Mouse (Mus musculus) lung, postnatal 0 days (tissue): ENCODE results near the gene Opcml. TPM values are rescaled to one million over a fixed set of nuclear protein-coding genes. Genes with fewer than 3 reads are reported as not detected.

Experiments
- ATAC-seq: fragments of 200-750 bp; cut with Nextera tagmentation; 2 replicates; pipeline ENCODE4 v1.8.0; 2017; ENCODE audit warnings: moderate library complexity
- DNase-seq: peaks from one replicate; pipeline ENCODE4 v3.0.0-alpha.2; 2016; ENCODE audit warnings: low spot score
- H3K27ac ChIP-seq: fragments of 300-500 bp; sonication (generic); 2 replicates; pipeline ENCODE4 v1.5.1; 2014; ENCODE audit warnings: antibody characterized with exemption, mild to moderate bottlenecking, low read length, mixed read lengths
- H3K27me3 ChIP-seq: fragments of 300-500 bp; sonication (generic); replicated peaks from 2 replicates; pipeline ENCODE4 v1.6.1; 2014; ENCODE audit warnings: low read length, mixed read lengths; ENCODE audit not compliant: insufficient read depth
- H3K36me3 ChIP-seq: fragments of 300-500 bp; sonication (generic); 2 replicates; pipeline ENCODE4 v1.6.1; 2014; ENCODE audit warnings: low read length, mixed read lengths; ENCODE audit not compliant: insufficient read depth
- H3K4me1 ChIP-seq: fragments of 300-500 bp; sonication (generic); 2 replicates; pipeline ENCODE4 v1.6.1; 2014; ENCODE audit warnings: antibody characterized with exemption, low read depth, low read length, mixed read lengths; ENCODE audit not compliant: insufficient read depth
- H3K4me2 ChIP-seq: fragments of 300-500 bp; sonication (generic); replicated peaks from 2 replicates; pipeline ENCODE4 v1.6.1; 2014; ENCODE audit warnings: low read depth, mild to moderate bottlenecking, low read length, moderate library complexity, mixed read lengths
- H3K4me3 ChIP-seq: fragments of 300-500 bp; sonication (generic); 2 replicates; pipeline ENCODE4 v1.5.1; 2014; ENCODE audit warnings: low read depth, low read length
- H3K9ac ChIP-seq: fragments of 300-500 bp; sonication (generic); replicated peaks from 2 replicates; pipeline ENCODE4 v1.6.1; 2014; ENCODE audit warnings: low read depth, mild to moderate bottlenecking
- H3K9me3 ChIP-seq: fragments of 300-500 bp; sonication (generic); 2 replicates; pipeline ENCODE4 v1.6.1; 2016; ENCODE audit warnings: low read length, mixed read lengths
- CTCF ChIP-seq: IDR thresholded peaks from 2 replicates; pipeline ENCODE4 v1.5.1; 2016; ENCODE audit warnings: antibody characterized with exemption, mild to moderate bottlenecking
- EP300 ChIP-seq: IDR thresholded peaks from 2 replicates; pipeline ENCODE4 v1.6.1; 2016; ENCODE audit warnings: antibody characterized with exemption, mild to moderate bottlenecking, control low read depth
- WGBS: fragments of 180-500 bp; shearing (Covaris S2); extraction: QIAGEN DNeasy Blood & Tissue Kit; methylation state at CpG from one replicate; pipeline ENCODE4 v1.1.7; 2014; 5-methylcytosine and 5-hydroxymethylcytosine counted together
- polyA plus RNA-seq: library from polyadenylated mRNA; unstranded; fragments of >200 nt; fragmentation: Nextera tagmentation; extraction: Ambion mirVana; gene quantifications from 2 replicates; pipeline ENCODE4 v1.2.1, GENCODE M21; 2015

Opcml gene
- polyA plus RNA-seq, 1 experiment from 2014 or later: 2.5 TPM

GRCm38 (mm10) chr9:28177052-28177451 is 386.5 kb downstream of the Opcml start:
- Histone ChIP-seq H3K36me3 (no peaks in the 10 kb centered on the region), H3K4me3 (no peak overlapping the region), H3K9ac (no peak overlapping the region), H3K27ac (no peak overlapping the region), H3K27me3 (no peaks in the 10 kb centered on the region), H3K4me1 (no peaks in the 10 kb centered on the region), H3K9me3 (no peaks in the 10 kb centered on the region), H3K4me2 (no peak overlapping the region)
- ATAC-seq (no peak), DNase-seq (no peak)
- TF ChIP-seq CTCF (no peak), EP300 (no peak)
- 76% methylated on average over 2 of the region's 2 CpGs for WGBS

- H3K4me1 ChIP-seq: no peaks in the 10 kb centered on the region
- no peak overlapping the region for H3K27ac ChIP-seq
- DNase-seq (no peak), ATAC-seq (no peak)
- no peak for TF ChIP-seq CTCF
- TF ChIP-seq EP300: no peak
- H3K4me2 ChIP-seq: no peak overlapping the region
- H3K27me3 ChIP-seq: no peaks in the 10 kb centered on the region
- no peaks in the 10 kb centered on the region for H3K9me3 ChIP-seq
- H3K4me3 ChIP-seq: no peak overlapping the region
- H3K9ac ChIP-seq: no peak overlapping the region
- 78% methylated on average over 4 of the region's 4 CpGs for WGBS
- no peaks in the 10 kb centered on the region for H3K36me3 ChIP-seq
Observed at GRCm38 (mm10) chr9:28178123-28178887, 387.7 kb downstream of the Opcml start.

- no peak for ATAC-seq
- Histone ChIP-seq H3K4me3 (no peak overlapping the region), H3K4me1 (no peaks in the 10 kb centered on the region), H3K9me3 (no peaks in the 10 kb centered on the region), H3K36me3 (no peaks in the 10 kb centered on the region), H3K27ac (no peak overlapping the region), H3K4me2 (no peak overlapping the region), H3K9ac (no peak overlapping the region), H3K27me3 (no peaks in the 10 kb centered on the region)
- TF ChIP-seq CTCF (no peak), EP300 (no peak)
- 78% methylated on average over 7 of the region's 7 CpGs for WGBS
- DNase-seq: no peak
Observed at GRCm38 (mm10) chr9:28181916-28182315, 391.3 kb downstream of the Opcml start.

GRCm38 (mm10) chr9:28190226-28190625 is 399.7 kb downstream of the Opcml start:
- WGBS: 79% methylated on average over 2 of the region's 2 CpGs
- no peaks in the 10 kb centered on the region for H3K9me3 ChIP-seq
- no peaks in the 10 kb centered on the region for H3K36me3 ChIP-seq
- no peaks in the 10 kb centered on the region for H3K27me3 ChIP-seq
- no peak overlapping the region for H3K4me3 ChIP-seq
- no peak for DNase-seq
- no peak overlapping the region for H3K27ac ChIP-seq
- H3K4me1 ChIP-seq: no peaks in the 10 kb centered on the region
- H3K9ac ChIP-seq: no peak overlapping the region
- no peak for ATAC-seq
- TF ChIP-seq EP300 (no peak), CTCF (no peak)
- no peak overlapping the region for H3K4me2 ChIP-seq

DNA sequence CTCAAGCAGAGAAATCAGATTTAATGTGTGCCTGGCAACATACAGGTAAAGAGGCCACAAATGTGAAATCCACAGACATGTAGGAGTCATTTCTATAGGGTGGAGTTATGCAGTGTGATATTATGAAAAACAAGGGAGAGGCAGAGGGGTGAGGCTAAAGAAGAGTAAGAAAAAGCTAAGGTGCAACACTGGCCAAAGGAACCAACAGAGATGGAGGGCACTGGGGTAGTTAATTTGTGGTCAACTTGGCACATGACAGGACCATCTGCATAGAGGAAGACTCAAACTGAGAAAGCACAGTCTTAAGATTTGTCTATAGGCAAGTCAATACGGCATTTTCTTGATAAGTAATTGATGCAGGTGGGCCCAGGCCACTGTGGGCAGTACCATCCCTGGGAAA is 400.2 kb downstream of the Opcml start:
- ATAC-seq (no peak), DNase-seq (no peak)
- H3K4me2 ChIP-seq: no peak overlapping the region
- TF ChIP-seq EP300: no peak
- TF ChIP-seq CTCF: no peak
- WGBS: 56% methylated on average over 1 of the region's 1 CpGs
- no peaks in the 10 kb centered on the region for H3K9me3 ChIP-seq
- no peaks in the 10 kb centered on the region for H3K36me3 ChIP-seq
- H3K4me1 ChIP-seq: no peaks in the 10 kb centered on the region
- H3K9ac ChIP-seq: no peak overlapping the region
- no peaks in the 10 kb centered on the region for H3K27me3 ChIP-seq
- H3K27ac ChIP-seq: no peak overlapping the region
- no peak overlapping the region for H3K4me3 ChIP-seq

GRCm38 (mm10) chr9:28196550-28196949 is 406.0 kb downstream of the Opcml start:
- no peak for TF ChIP-seq CTCF
- no peak for TF ChIP-seq EP300
- no peaks in the 10 kb centered on the region for H3K27me3 ChIP-seq
- no peak for ATAC-seq
- no peak overlapping the region for H3K4me3 ChIP-seq
- no peaks in the 10 kb centered on the region for H3K36me3 ChIP-seq
- H3K4me2 ChIP-seq: no peak overlapping the region
- H3K27ac ChIP-seq: no peak overlapping the region
- DNase-seq: no peak
- WGBS: 94% methylated on average over 2 of the region's 2 CpGs
- H3K9me3 ChIP-seq: no peaks in the 10 kb centered on the region
- H3K4me1 ChIP-seq: no peaks in the 10 kb centered on the region
- H3K9ac ChIP-seq: no peak overlapping the region

GRCm38 (mm10) chr9:28197061-28197460 is 406.5 kb downstream of the Opcml start:
- 30% methylated on average over 2 of the region's 2 CpGs for WGBS
- Histone ChIP-seq H3K27me3 (no peaks in the 10 kb centered on the region), H3K4me2 (no peak overlapping the region), H3K4me1 (no peaks in the 10 kb centered on the region), H3K27ac (no peak overlapping the region), H3K4me3 (no peak overlapping the region), H3K9me3 (no peaks in the 10 kb centered on the region), H3K36me3 (no peaks in the 10 kb centered on the region), H3K9ac (no peak overlapping the region)
- DNase-seq: no peak
- TF ChIP-seq EP300 (no peak), CTCF (no peak)
- ATAC-seq: no peak
